Mouse (Mus musculus): ENCODE measurements around the gene Fem1b. TPM values are rescaled to one million over a fixed set of nuclear protein-coding genes. Genes with fewer than 3 reads are reported as not detected.

Gene Fem1b
- polyA plus RNA-seq, 1 experiment from 2014 or later = 41.1 TPM

GRCm38 (mm10) chr9:62835705-62836446 is 24.1 kb upstream of the Fem1b start:
- DNase-seq (ENCODE audit: low spot score) = no peak
- Histone ChIP-seq H3K27me3 (ENCODE audit: control insufficient read depth, insufficient read depth, low read length) (no peaks in the 10 kb centered on the region), H3K27ac (replicated peaks; ENCODE audit: low read depth, low read length) (no peak overlapping the region), H3K9me3 (replicated peaks; ENCODE audit: control insufficient read depth, low read length) (no peaks in the 10 kb centered on the region), H3K9ac (replicated peaks; ENCODE audit: low read length) (no peak overlapping the region), H3K36me3 (replicated peaks; ENCODE audit: control insufficient read depth, insufficient read depth, low read depth, low read length) (no peaks in the 10 kb centered on the region), H3K4me2 (ENCODE audit: low read depth, low read length) (no peak overlapping the region), H3K4me1 (ENCODE audit: control insufficient read depth, insufficient read depth, low read length) (peaks cover 3% of the 10 kb centered on the region; the same call in 1 of the 2 replicates), H3K4me3 (ENCODE audit: low read depth, low read length) (no peak overlapping the region)
- no peak for ATAC-seq (replicated peaks; ENCODE audit: insufficient number of reproducible peaks, low FRiP score, low TSS enrichment, low read depth)
- 58% methylated on average over 4 of the region's 4 CpGs for whole genome bisulfite sequencing

GRCm38 (mm10) chr9:62834906-62835305 is 23.2 kb upstream of the Fem1b start:
- H3K27ac ChIP-seq (replicated peaks; ENCODE audit: low read depth, low read length) = no peak overlapping the region
- no peak overlapping the region for H3K4me3 ChIP-seq (ENCODE audit: low read depth, low read length)
- ATAC-seq (replicated peaks; ENCODE audit: insufficient number of reproducible peaks, low FRiP score, low TSS enrichment, low read depth) (no peak), DNase-seq (ENCODE audit: low spot score) (no peak)
- peaks cover 3% of the 10 kb centered on the region; the same call in 1 of the 2 replicates for H3K4me1 ChIP-seq (ENCODE audit: control insufficient read depth, insufficient read depth, low read length)
- WGBS = 77% methylated on average over 5 of the region's 5 CpGs
- no peak overlapping the region for H3K4me2 ChIP-seq (ENCODE audit: low read depth, low read length)
- no peaks in the 10 kb centered on the region for H3K27me3 ChIP-seq (ENCODE audit: control insufficient read depth, insufficient read depth, low read length)
- no peaks in the 10 kb centered on the region for H3K36me3 ChIP-seq (replicated peaks; ENCODE audit: control insufficient read depth, insufficient read depth, low read depth, low read length)
- H3K9me3 ChIP-seq (replicated peaks; ENCODE audit: control insufficient read depth, low read length) = no peaks in the 10 kb centered on the region
- no peak overlapping the region for H3K9ac ChIP-seq (replicated peaks; ENCODE audit: low read length)

DNA sequence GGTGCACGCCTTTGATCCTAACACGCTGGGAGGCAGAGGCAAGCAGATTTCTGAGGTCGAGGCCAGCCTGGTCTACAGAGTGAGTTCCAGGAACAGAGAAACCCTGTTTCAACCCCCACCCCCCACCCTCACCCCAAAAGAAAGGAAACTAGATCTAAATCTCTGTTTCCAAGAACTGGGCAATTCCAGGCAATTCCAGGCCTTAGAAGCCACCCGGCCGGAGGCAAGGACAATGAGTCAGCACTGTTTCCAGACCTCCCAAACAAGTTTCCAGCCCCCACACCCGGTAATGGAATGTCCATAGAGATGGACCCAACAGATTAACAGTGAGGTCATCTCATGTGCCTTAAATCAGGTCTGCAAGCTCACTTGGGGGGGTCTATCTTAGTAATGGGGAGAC is 18.1 kb upstream of the Fem1b start:
- Histone ChIP-seq H3K4me2 (ENCODE audit: low read depth, low read length) (no peak overlapping the region), H3K36me3 (replicated peaks; ENCODE audit: control insufficient read depth, insufficient read depth, low read depth, low read length) (no peaks in the 10 kb centered on the region), H3K4me1 (ENCODE audit: control insufficient read depth, insufficient read depth, low read length) (0 out of 2 replicates have a peak, but pooled peaks cover 2% of the 10 kb centered on the region), H3K27me3 (ENCODE audit: control insufficient read depth, insufficient read depth, low read length) (no peaks in the 10 kb centered on the region), H3K27ac (replicated peaks; ENCODE audit: low read depth, low read length) (no peak overlapping the region), H3K9ac (replicated peaks; ENCODE audit: low read length) (no peak overlapping the region), H3K9me3 (replicated peaks; ENCODE audit: control insufficient read depth, low read length) (no peaks in the 10 kb centered on the region), H3K4me3 (ENCODE audit: low read depth, low read length) (no peak overlapping the region)
- ATAC-seq (replicated peaks; ENCODE audit: insufficient number of reproducible peaks, low FRiP score, low TSS enrichment, low read depth) = no peak
- no peak for DNase-seq (ENCODE audit: low spot score)
- WGBS = 80% methylated on average over 6 of the region's 6 CpGs

DNA sequence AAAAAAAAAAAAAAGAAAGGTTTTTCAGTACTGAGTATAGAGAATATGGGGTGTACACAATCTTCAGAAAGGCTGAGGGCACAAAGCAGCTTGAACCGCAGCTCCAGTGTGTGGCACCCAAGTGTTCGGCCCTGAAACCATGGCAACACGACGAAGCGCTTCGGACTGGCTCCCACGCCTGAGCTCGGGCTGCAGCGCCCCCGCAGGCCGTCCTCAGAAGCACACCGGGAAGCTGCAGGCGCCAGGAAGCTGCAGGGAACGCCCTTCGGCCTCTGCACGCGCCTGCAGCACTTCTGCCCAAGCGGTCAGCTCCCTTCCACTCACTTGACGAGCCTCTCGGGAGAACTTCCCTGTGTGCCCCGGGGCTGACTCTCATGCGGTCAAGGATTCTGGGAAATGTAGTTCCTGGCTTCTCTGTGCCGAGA is 16.9 kb upstream of the Fem1b start:
- no peaks in the 10 kb centered on the region for H3K9me3 ChIP-seq (replicated peaks; ENCODE audit: control insufficient read depth, low read length)
- ATAC-seq (replicated peaks; ENCODE audit: insufficient number of reproducible peaks, low FRiP score, low TSS enrichment, low read depth) (peak; percentile 91), DNase-seq (ENCODE audit: low spot score) (peak; percentile 97)
- H3K9ac ChIP-seq (replicated peaks; ENCODE audit: low read length) = no peak overlapping the region
- 0 out of 2 replicates have a peak, but pooled peaks cover 2% of the 10 kb centered on the region for H3K4me1 ChIP-seq (ENCODE audit: control insufficient read depth, insufficient read depth, low read length)
- no peaks in the 10 kb centered on the region for H3K36me3 ChIP-seq (replicated peaks; ENCODE audit: control insufficient read depth, insufficient read depth, low read depth, low read length)
- 0% methylated on average over 23 of the region's 23 CpGs for WGBS
- H3K4me2 ChIP-seq (ENCODE audit: low read depth, low read length) = peak overlapping the region; percentile 37
- no peak overlapping the region for H3K27ac ChIP-seq (replicated peaks; ENCODE audit: low read depth, low read length)
- peak overlapping the region; percentile 22 for H3K4me3 ChIP-seq (ENCODE audit: low read depth, low read length)
- no peaks in the 10 kb centered on the region for H3K27me3 ChIP-seq (ENCODE audit: control insufficient read depth, insufficient read depth, low read length)

DNA sequence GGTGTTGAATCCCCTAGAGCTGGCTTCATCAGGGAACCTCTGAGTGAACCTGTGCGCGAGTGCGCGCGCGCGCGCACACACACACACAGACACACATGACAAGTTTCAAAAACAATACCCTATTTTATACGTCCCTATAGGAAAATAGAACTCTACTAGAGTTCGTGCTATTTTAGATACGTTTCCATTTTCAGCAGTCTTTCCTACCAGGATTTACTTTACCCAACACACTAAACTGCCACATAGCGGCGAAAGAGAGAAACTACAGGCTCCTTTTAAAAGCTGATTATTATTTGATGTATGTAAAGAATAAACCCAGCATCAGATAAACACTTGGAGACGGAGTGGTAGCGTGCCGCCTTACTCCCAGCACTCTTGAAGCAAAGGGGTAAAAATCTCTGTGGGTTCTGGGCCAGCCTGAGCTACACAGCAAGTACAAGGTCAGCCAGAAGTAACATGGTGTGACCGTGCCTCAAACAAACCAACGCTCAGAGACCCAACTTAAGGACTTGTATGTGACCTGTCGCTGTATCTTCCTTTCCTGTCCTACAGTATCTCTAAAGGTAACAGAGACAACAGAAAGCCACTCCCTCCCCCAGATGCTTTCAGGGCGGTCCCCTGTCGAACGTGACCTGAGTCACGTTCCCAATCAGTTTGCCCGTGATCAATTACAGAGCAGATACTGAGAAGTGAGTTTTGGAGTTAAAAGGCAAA is 16.4 kb upstream of the Fem1b start:
- H3K36me3 ChIP-seq (replicated peaks; ENCODE audit: control insufficient read depth, insufficient read depth, low read depth, low read length) = no peaks in the 10 kb centered on the region
- ATAC-seq (replicated peaks; ENCODE audit: insufficient number of reproducible peaks, low FRiP score, low TSS enrichment, low read depth) (no peak), DNase-seq (ENCODE audit: low spot score) (peak; percentile 78)
- WGBS = 3% methylated on average over 24 of the region's 24 CpGs
- peak overlapping the region; percentile 22 for H3K4me3 ChIP-seq (ENCODE audit: low read depth, low read length)
- no peaks in the 10 kb centered on the region for H3K9me3 ChIP-seq (replicated peaks; ENCODE audit: control insufficient read depth, low read length)
- 0 out of 2 replicates have a peak, but pooled peaks cover 2% of the 10 kb centered on the region for H3K4me1 ChIP-seq (ENCODE audit: control insufficient read depth, insufficient read depth, low read length)
- H3K9ac ChIP-seq (replicated peaks; ENCODE audit: low read length) = no peak overlapping the region
- no peak overlapping the region for H3K27ac ChIP-seq (replicated peaks; ENCODE audit: low read depth, low read length)
- peak overlapping the region; percentile 37 for H3K4me2 ChIP-seq (ENCODE audit: low read depth, low read length)
- H3K27me3 ChIP-seq (ENCODE audit: control insufficient read depth, insufficient read depth, low read length) = no peaks in the 10 kb centered on the region

DNA sequence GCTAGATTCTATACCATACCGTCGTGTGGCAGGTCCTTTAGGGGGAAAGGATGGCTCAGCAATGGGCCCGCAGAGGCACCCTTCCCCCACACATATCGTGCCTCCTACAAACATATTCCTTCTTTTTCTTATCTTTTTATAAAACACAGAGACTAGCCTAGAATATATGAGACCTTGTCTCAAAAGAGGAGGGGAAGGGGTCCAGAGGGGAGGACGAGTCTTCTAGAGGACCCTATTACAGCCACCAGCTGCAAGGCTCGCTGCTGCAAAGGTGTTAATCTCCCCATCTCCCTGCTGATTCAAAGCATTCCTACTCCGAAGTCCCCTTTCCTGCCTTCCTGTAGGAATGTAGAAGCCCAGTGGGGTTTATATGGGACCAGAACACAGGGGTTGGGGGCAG is 14.7 kb upstream of the Fem1b start:
- Histone ChIP-seq H3K27me3 (ENCODE audit: control insufficient read depth, insufficient read depth, low read length) (no peaks in the 10 kb centered on the region), H3K4me2 (ENCODE audit: low read depth, low read length) (no peak overlapping the region), H3K4me1 (ENCODE audit: control insufficient read depth, insufficient read depth, low read length) (0 out of 2 replicates have a peak, but pooled peaks cover 2% of the 10 kb centered on the region), H3K27ac (replicated peaks; ENCODE audit: low read depth, low read length) (0 out of 2 replicates have a peak overlapping the region, but pooled peaks have one; percentile 38), H3K4me3 (ENCODE audit: low read depth, low read length) (no peak overlapping the region), H3K9me3 (replicated peaks; ENCODE audit: control insufficient read depth, low read length) (no peaks in the 10 kb centered on the region), H3K9ac (replicated peaks; ENCODE audit: low read length) (no peak overlapping the region), H3K36me3 (replicated peaks; ENCODE audit: control insufficient read depth, insufficient read depth, low read depth, low read length) (no peaks in the 10 kb centered on the region)
- DNase-seq (ENCODE audit: low spot score) (no peak), ATAC-seq (replicated peaks; ENCODE audit: insufficient number of reproducible peaks, low FRiP score, low TSS enrichment, low read depth) (no peak)
- WGBS = 5% methylated on average over 7 of the region's 7 CpGs

DNA sequence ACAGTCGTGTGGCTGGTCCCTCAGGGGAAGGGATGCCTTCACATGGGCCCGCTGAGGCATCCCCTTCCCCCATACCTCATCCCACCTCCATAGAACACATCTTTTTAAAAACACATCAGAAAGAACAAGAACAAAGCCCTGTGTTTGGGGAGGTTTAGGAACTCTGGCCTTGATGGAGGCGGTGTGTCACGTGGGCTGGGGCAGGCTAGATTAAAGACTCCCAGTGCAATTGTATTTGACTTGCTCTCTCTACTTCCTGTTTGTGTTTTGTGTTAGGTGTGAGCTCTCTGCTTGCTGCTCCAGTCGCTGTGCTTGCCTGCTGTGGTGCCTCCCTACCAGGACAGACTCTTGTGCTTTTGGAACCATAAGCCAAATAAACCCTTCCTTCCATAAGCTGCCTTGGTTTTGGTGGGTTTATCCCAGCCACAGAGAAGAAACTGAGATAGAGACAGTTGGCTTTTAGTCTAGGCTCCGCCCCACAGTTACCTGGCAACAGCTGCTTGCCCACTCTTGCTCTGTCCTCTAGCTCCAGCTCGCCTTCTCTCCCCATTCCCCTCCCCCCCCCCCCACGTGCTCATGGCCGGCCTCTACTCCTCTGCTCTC is 14.2 kb upstream of the Fem1b start:
- H3K9me3 ChIP-seq (replicated peaks; ENCODE audit: control insufficient read depth, low read length) = no peaks in the 10 kb centered on the region
- ATAC-seq (replicated peaks; ENCODE audit: insufficient number of reproducible peaks, low FRiP score, low TSS enrichment, low read depth) (peak; percentile 50; the same call in 1 of the 2 replicates), DNase-seq (ENCODE audit: low spot score) (peak; percentile 50)
- no peaks in the 10 kb centered on the region for H3K27me3 ChIP-seq (ENCODE audit: control insufficient read depth, insufficient read depth, low read length)
- no peak overlapping the region for H3K4me3 ChIP-seq (ENCODE audit: low read depth, low read length)
- H3K27ac ChIP-seq (replicated peaks; ENCODE audit: low read depth, low read length) = 0 out of 2 replicates have a peak overlapping the region, but pooled peaks have one; percentile 38
- H3K9ac ChIP-seq (replicated peaks; ENCODE audit: low read length) = no peak overlapping the region
- 3% methylated on average over 9 of the region's 9 CpGs for WGBS
- no peak overlapping the region for H3K4me2 ChIP-seq (ENCODE audit: low read depth, low read length)
- H3K36me3 ChIP-seq (replicated peaks; ENCODE audit: control insufficient read depth, insufficient read depth, low read depth, low read length) = no peaks in the 10 kb centered on the region
- H3K4me1 ChIP-seq (ENCODE audit: control insufficient read depth, insufficient read depth, low read length) = 0 out of 2 replicates have a peak, but pooled peaks cover 2% of the 10 kb centered on the region
